Mouse (Mus musculus): ENCODE data around the gene Dtnbp1.

- no peak for TF ChIP-seq CTCF (IDR thresholded peaks at IDR 0.05; ENCODE audit: extremely low read depth, insufficient read depth, insufficient read length, insufficient replicate concordance)
- TF ChIP-seq POLR2A (IDR thresholded peaks at IDR 0.05; ENCODE audit: low read depth, low read length) = no peak
Observed at GRCm38 (mm10) chr13:44985321-44985720, 16.6 kb downstream of the Dtnbp1 start.

Data from spleen, adult 2 months (tissue).